Mouse (Mus musculus): ENCODE data around the gene Brd3.

- TF ChIP-seq TAL1 (IDR thresholded peaks at IDR 0.05; ENCODE audit: low read length) (no peak), GATA1 (IDR thresholded peaks at IDR 0.05; ENCODE audit: low read length) (no peak)
Measured at GRCm38 (mm10) chr2:27516289-27516688, 8.8 kb upstream of the Brd3 start.
